Mouse (Mus musculus): ENCODE data around the gene Barhl1.

Gene Barhl1

DNA sequence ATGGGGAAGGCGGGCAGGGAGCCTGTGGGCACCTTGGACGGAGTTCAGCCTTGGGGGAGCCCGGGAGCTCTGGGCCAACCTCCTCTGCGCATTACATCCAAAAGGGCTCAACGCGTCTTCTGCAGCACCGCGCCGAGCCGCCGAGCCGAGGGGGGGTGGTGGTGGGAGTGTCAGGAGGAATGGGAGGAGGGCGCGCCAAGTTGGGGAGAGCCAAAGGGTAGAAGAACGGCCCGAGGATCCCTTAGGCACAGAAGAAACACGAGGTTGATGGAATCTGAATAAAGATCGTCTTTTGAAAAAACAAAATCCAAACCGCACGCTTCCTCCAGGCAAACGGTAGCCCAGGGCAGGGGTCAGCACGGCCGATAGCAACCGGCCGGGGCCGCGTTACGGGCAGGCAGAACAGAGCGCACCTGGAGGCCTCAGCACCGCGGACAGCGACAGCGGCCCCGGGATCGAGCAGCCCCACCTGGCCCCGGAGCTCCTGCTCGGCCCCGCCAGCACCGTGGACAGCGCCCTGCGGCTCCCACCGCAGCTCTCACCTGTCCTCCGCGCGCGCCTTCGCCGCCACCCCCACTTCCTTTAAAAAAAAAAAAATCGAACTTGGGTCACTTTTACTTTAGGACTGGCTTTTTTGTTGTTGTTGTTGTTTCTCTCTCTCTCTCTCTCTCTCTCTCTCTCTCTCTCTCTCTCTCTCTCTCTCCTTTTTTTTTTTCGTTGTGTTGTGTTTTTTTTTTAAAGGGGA is 528 bp downstream of the Barhl1 start:
- TF ChIP-seq GATA4 (IDR thresholded peaks at IDR 0.05; ENCODE audit: insufficient replicate concordance, low read length) = no peak; the same call in 1 of the 2 replicates

- TF ChIP-seq GATA4 (IDR thresholded peaks at IDR 0.05; ENCODE audit: insufficient replicate concordance, low read length) = no peak
Measured at GRCm38 (mm10) chr2:28915104-28915738, 1.2 kb downstream of the Barhl1 start.

- no peak for TF ChIP-seq GATA4 (IDR thresholded peaks at IDR 0.05; ENCODE audit: insufficient replicate concordance, low read length)
Measured at GRCm38 (mm10) chr2:28914121-28914520, 2.3 kb downstream of the Barhl1 start.

DNA sequence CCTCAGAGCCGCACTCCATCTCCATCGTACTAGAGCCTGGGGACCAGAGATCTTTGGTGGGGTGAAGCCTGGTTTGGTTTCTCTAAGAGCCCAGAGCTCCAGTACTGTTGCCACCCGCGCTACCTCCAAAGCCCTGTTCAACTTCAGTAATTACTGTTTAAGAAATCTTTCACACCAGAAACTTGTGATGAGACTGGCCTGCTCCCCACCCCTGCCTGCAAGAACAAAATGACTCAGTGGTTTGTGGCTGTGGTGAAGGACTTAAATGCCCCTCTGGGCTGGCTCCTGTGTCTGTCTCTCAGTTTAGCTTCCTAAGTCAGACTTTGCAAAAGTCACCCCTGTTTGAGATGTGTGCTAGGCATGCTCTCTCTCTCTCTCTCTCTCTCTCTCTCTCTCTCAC is 3.5 kb downstream of the Barhl1 start:
- no peak for TF ChIP-seq GATA4 (IDR thresholded peaks at IDR 0.05; ENCODE audit: insufficient replicate concordance, low read length)

- TF ChIP-seq GATA4 (IDR thresholded peaks at IDR 0.05; ENCODE audit: insufficient replicate concordance, low read length) = no peak
Measured at GRCm38 (mm10) chr2:28912039-28912700, 4.3 kb downstream of the Barhl1 start.

- TF ChIP-seq GATA4 (IDR thresholded peaks at IDR 0.05; ENCODE audit: insufficient replicate concordance, low read length) = no peak
Measured at GRCm38 (mm10) chr2:28911331-28912038, 5.0 kb downstream of the Barhl1 start.

- no peak for TF ChIP-seq GATA4 (IDR thresholded peaks at IDR 0.05; ENCODE audit: insufficient replicate concordance, low read length)
Measured at GRCm38 (mm10) chr2:28910877-28911276, 5.6 kb downstream of the Barhl1 start.

DNA sequence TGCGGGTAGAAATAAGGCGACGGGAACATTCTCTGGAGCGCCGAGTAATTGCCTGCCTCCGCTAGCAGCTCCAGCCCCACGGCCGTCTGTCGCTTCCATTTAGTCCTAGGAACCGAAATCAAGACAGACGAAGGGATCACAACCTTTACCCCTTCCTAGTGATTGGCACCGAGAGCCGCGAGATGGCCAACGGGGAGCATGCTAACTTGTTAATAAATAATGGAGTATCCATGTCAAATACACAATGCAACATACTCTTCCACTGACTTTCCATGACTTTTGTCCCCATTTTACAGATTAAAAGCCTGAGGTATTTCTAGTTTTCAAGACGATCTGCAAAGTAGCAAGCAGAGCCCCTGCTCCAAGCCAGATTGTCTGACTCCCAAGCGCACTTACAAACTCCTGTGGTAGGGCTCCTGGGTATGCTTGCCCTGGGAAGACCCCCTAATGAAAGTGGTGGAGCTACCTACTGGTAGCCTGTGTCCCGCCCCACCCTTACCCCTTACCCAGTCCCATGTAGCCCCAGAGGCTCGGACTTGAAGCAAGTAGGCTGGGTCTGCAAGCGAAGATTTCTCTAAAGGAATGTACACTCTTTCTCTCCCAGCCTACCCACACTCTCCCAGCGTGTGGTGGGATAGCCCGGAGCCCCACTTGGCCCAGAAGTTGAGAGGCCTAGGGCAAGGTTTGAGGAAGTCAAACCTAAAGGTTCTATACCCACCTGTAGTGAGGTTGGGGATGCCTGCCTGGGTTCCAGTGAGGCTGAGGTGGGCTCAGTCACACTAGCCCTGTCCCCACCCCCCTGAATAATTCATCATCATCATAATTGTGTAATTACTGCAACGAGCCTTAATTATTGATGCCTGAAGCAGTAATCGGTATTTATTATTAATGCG is 6.4 kb downstream of the Barhl1 start:
- TF ChIP-seq GATA4 (IDR thresholded peaks at IDR 0.05; ENCODE audit: insufficient replicate concordance, low read length) = no peak

DNA sequence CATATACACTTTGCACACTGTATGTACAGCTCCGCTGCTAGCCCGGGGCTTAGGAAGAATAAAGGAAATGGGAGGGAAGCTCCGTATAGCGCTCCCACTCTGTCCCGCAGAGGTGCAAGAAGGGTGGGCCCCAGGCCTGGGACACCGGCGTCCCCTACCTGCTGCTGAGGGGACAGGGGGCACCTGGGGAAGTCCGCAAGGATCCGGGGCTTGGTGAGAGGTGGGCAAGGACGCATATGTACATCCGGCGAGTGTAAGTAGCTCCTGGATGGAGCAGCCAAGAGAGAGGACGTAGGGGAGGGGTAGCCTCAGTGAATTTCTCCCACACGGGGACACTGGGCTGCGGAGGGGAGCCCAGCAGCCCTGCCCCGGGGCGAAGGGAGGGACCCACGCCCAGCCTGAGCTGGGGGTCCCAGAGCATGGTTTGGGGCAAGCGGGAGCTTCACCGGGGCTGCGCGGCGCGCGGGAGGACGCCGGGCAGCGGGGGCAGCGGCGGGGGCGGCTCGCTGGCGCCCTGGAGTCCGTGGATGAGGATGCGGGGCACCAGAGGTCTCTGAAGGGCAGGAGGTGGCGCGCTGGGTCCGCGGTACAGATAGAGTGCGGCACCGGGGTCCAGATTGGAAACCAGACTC is 7.2 kb downstream of the Barhl1 start:
- TF ChIP-seq GATA4 (IDR thresholded peaks at IDR 0.05; ENCODE audit: insufficient replicate concordance, low read length) = no peak

- no peak for TF ChIP-seq GATA4 (IDR thresholded peaks at IDR 0.05; ENCODE audit: insufficient replicate concordance, low read length)
Measured at GRCm38 (mm10) chr2:28908389-28909153, 7.9 kb downstream of the Barhl1 start.

- TF ChIP-seq GATA4 (IDR thresholded peaks at IDR 0.05; ENCODE audit: insufficient replicate concordance, low read length) = no peak
Measured at GRCm38 (mm10) chr2:28907691-28908388, 8.6 kb downstream of the Barhl1 start.

- no peak for TF ChIP-seq GATA4 (IDR thresholded peaks at IDR 0.05; ENCODE audit: insufficient replicate concordance, low read length)
Measured at GRCm38 (mm10) chr2:28905561-28905960, 10.9 kb downstream of the Barhl1 start.

GRCm38 (mm10) chr2:28904786-28905185 is 11.7 kb downstream of the Barhl1 start:
- no peak for TF ChIP-seq GATA4 (IDR thresholded peaks at IDR 0.05; ENCODE audit: insufficient replicate concordance, low read length)

All from liver, adult (tissue).